Mouse (Mus musculus): Measurements from ENCODE around the gene Ccdc186.
"Not testable (repeated sequence)": the region's sequence is repeated elsewhere in the genome, so short reads cannot be mapped to it uniquely, and the experiment has no call there.

The Ccdc186 gene

DNA sequence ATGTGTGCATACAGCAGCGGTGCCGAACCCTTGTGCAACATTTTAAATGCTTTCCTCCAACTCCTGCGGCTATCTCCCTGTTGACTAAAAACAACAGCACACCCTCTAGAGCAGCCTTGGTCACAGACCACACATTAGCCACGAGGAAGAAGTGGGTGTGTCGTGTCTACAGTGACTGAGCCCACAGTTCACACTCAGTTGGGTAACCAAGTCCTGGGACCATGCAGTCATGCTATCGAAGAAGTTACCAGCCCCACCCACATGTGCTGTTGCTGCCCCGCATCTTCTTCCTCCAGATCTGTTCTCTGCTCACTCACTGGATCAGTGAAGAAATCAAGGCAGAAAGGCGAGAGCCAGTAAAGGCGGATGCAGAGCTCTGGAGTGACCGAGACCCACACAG lies 65.6 kb downstream of the Ccdc186 start:
- DNase-seq (ENCODE audit: low spot score), result no peak

DNA sequence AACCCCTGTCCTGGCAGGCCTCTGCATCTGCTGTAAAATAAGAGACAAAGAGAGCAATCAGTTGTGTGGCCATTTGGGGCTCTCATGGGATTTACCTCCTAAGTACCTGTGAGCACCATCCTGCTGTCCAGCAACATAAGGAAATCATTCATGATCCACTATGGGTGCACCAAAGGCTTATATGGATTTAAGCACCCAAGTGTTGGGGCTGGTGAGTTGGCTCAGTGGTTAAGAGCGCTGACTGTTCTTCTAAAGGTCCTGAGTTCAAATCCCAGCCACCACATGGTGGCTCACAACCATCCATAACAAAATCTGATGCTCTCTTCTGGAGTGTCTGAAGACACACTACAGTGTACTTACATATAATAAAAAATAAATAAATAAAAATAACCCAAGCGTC lies 67.5 kb downstream of the Ccdc186 start:
- not testable (repeated sequence) for DNase-seq (ENCODE audit: low spot score)

DNA sequence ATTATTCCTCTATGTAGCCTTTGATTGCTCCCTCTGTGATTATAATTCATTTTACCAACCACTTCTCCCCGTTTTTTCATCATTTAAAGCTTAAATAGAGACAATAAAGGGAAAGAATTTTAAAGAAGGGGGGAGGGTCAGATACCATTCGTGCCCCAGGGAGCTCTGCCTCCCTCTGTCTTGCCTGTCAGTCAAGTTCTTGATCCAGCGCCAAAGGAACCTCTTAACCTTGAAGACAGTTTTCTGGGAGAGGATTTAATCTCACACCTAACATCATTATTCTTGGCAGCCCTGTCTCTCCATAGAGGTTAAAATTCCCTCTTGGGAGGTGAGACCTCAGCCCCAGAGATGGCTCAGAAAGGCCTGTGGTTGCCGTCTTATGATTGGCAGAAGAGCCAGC lies 71.3 kb downstream of the Ccdc186 start:
- no peak for DNase-seq (ENCODE audit: low spot score)

DNA sequence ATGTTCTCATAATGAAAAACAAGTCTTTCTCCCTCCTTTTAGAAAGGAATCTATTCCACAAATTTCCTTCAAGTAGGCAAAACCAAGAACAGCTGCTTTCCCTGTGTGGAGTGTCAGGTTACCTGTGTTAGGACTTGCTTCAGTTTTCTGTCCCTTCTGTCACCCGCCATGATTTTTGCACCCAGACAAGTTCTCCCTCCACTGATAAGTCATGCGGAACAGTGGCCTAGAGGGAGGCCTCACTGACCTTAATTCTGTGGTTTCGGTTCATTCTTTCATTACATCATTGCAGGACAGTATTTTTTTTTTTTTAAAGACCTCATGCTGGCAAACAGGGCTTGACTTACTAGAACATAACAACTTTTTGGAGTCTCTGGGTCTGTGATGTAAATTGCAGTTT lies 72.6 kb downstream of the Ccdc186 start:
- DNase-seq (ENCODE audit: low spot score), result no peak

DNA sequence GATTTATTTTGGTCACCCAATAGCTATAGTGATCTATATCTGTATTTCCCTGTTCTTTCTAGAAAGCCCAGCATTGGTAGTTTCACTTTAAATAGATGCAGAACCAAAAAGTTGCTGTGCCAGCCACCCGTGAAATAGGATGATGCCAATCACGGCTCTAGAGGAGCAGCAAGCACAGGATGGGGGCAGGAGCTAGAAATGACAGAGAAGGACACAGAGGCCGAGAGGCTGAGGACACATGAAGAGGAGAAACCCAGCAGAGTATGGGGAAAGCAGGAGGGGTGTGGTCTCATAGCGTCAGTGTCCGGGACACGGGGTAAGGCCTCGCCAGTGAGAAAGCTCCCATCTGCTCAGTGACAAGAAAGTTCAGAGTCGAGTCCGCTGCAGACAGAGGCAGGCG lies 74.1 kb downstream of the Ccdc186 start:
- DNase-seq (ENCODE audit: low spot score), result no peak

DNA sequence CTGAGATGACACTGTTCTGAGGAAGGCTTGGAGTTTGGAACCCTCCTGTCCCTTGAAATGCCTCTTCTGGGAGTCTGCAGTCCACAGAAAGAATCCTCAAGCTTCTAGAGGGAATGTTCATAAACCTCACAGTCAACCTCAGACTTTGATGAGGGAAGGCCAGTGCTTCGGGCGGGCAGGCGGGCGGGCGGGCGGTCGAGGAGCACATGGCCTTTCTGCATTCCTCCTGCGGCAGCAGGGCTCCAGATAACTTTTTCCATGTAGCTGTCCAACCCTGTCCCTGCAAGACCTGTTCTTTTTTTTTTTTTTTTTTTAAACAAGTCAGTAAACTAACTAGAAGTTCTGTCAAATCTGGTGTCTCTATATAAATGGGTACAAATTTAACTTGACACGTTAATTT lies 75.4 kb downstream of the Ccdc186 start:
- DNase-seq (ENCODE audit: low spot score), result no peak

DNA sequence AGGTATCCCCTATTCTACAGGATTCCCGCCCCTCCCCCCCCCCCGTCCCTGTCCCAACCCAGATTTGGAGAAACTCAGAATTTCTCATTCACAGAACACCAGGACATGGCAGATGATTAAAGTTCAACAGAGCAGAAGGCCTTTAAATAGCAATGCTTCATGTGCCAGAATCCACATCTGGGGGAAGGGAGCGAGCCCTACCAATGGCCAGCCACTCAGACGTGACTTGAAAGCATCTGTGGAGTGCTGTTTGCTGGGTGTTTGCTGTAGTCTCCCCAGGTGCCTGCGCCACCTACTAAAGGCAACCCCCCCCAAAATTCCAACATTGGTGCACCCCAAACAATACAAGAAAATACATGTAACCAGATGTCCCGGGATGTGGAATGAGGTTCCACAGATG lies 76.5 kb downstream of the Ccdc186 start:
- DNase-seq (ENCODE audit: low spot score), result no peak

DNA sequence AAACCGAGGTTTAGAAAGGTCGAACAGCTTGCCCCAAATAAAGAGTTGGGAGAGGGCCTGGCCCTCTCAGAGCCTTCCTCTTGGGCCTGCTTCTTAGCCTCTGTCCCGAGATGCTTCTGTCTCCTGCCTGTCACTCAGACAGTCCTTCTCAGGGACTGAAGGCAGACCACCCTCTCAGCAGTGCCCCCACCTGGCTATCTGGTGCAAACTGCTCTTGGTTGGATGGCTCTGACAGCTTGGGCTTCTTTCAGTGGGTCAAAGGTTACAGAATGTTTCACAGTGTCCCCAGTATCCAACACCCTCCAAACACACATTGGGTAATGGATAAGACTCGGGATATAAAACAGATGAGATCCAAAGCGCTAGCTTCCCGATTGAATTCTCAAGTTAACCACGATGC lies 76.9 kb downstream of the Ccdc186 start:
- no peak for DNase-seq (ENCODE audit: low spot score)

All from urinary bladder, postnatal 25 days (tissue).